Mouse (Mus musculus) stomach, embryonic 15.5 days (tissue): ENCODE measurements at regions not wholly inside any gene's neighbourhood (a gene's known extent, or its start where the extent isn't known, plus 50 kb on each side); places are given as distances from the start of the nearest gene placed in this dataset.

Source experiments
- ATAC-seq: fragments of 200-750 bp; cut with Nextera tagmentation; 2 replicates; pipeline ENCODE4 v1.8.0; 2017; ENCODE audit warnings: low read depth, moderate number of reproducible peaks, moderate TSS enrichment; ENCODE audit not compliant: insufficient read depth, low FRiP score
- H3K27ac ChIP-seq: fragments of 300-500 bp; sonication (generic); 2 replicates; pipeline ENCODE4 v1.5.1; 2015; ENCODE audit warnings: mild to moderate bottlenecking, inconsistent platforms
- H3K27me3 ChIP-seq: fragments of 300-500 bp; sonication (generic); replicated peaks from 2 replicates; pipeline ENCODE4 v1.6.1; 2015; ENCODE audit warnings: inconsistent platforms
- H3K36me3 ChIP-seq: fragments of 300-500 bp; sonication (generic); 2 replicates; pipeline ENCODE4 v1.6.1; 2015; ENCODE audit warnings: inconsistent platforms
- H3K4me1 ChIP-seq: fragments of 300-500 bp; sonication (generic); 2 replicates; pipeline ENCODE4 v1.6.1; 2015; ENCODE audit warnings: inconsistent platforms
- H3K4me2 ChIP-seq: fragments of 300-500 bp; sonication (generic); 2 replicates; pipeline ENCODE4 v1.6.1; 2015; ENCODE audit warnings: mild to moderate bottlenecking, inconsistent platforms
- H3K4me3 ChIP-seq: fragments of 300-500 bp; sonication (generic); replicated peaks from 2 replicates; pipeline ENCODE4 v1.5.1; 2015; ENCODE audit warnings: inconsistent platforms
- H3K9ac ChIP-seq: fragments of 300-500 bp; sonication (generic); 2 replicates; pipeline ENCODE4 v1.6.1; 2015; ENCODE audit warnings: inconsistent platforms
- H3K9me3 ChIP-seq: fragments of 300-500 bp; sonication (generic); 2 replicates; pipeline ENCODE4 v1.6.1; 2016; ENCODE audit warnings: inconsistent platforms
- WGBS: fragments of 180-500 bp; shearing (Covaris S2); methylation state at CpG from one replicate; pipeline ENCODE4 v1.1.7; 2015; 5-methylcytosine and 5-hydroxymethylcytosine counted together

DNA sequence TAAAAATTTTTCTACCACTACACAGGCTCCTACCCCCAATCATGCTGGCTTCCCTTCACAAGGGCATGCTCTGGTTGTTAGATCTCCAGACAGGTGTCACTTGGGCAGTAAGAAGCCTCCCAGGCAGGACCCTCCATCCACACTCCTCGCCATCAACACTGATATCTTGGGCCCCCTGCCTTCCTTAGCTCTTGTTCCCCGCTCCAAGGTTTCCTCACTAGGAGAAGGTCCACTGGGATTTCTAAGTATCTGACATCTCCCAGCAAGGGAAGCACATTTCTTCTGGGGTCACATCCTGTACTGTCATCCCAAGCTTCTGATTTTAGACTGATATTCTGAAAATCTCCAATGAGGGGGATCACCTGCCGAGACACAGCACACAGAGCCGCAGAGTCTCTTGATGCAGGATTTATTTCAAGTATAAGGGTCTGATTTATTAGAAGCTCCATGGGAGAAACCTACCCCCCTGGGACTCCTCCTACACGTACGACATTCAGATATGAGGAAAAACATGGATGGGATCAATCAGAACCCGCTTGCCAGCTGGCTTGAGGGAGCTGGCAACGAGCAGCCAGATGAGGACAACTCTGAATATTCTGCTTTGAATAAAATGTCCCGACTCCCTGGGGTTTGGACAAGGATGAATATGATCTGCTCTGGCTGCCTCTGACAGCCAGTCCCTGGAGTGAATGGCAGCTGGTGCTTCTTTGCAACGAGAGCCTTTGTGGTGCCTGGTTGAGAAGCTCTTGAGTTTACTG lies 322.8 kb downstream of the Vps13c start:
- Histone ChIP-seq H3K27me3 (no peaks in the 10 kb centered on the region), H3K4me2 (no peak overlapping the region), H3K36me3 (no peaks in the 10 kb centered on the region), H3K4me1 (no peaks in the 10 kb centered on the region), H3K9ac (no peak overlapping the region), H3K27ac (no peak overlapping the region), H3K4me3 (no peak overlapping the region), H3K9me3 (no peaks in the 10 kb centered on the region)
- WGBS, result 78% methylated on average over 10 of the region's 10 CpGs
- no peak for ATAC-seq

DNA sequence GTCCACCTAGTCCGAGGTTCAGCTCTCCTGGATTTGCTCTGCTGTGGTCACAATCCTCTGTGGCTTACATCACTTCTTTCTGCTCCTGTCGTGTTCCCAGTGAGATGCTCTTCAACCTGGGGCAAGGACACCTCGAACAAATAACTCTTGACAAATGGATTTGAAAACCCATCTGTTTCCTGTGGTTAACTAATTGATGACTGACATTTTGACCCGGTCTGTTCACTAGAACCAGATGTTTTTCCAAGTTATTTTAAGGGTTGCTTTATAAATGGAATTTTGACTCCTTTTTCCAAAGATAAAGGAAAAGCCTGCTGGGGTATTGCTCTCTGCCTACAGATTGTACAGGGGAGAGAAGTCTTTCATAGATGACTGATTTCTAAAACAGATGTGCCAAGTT lies 326.4 kb downstream of the Vps13c start:
- Histone ChIP-seq H3K9ac (no peak overlapping the region), H3K9me3 (no peaks in the 10 kb centered on the region), H3K4me2 (no peak overlapping the region), H3K36me3 (no peaks in the 10 kb centered on the region), H3K4me3 (no peak overlapping the region), H3K27ac (no peak overlapping the region), H3K27me3 (no peaks in the 10 kb centered on the region), H3K4me1 (no peaks in the 10 kb centered on the region)
- WGBS, result 30% methylated on average over 4 of the region's 4 CpGs
- ATAC-seq, result no peak

DNA sequence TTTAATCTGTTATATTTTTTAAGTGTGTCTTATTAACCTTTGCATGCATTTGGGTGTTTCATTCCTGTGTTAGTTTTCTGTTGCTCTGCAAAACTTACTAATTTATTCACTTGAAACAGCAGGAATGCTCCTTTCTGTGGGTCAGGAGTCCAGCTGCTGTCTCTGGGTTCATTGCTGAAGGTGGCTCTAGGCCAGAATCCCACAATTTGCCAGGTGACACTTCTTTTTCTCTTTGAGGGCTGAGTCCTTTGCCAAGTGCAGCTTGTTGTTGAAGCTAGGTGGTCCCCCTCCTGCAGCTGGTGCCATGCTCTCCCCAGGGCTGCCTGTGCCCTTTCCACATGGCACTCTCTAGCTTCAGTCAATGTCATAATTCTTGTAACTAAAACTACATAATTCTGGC lies 348.7 kb downstream of the Vps13c start:
- Histone ChIP-seq H3K4me3 (no peak overlapping the region), H3K27ac (no peak overlapping the region), H3K4me1 (no peaks in the 10 kb centered on the region), H3K9me3 (no peaks in the 10 kb centered on the region), H3K9ac (no peak overlapping the region), H3K4me2 (no peak overlapping the region), H3K27me3 (no peaks in the 10 kb centered on the region), H3K36me3 (no peaks in the 10 kb centered on the region)
- ATAC-seq, result no peak

DNA sequence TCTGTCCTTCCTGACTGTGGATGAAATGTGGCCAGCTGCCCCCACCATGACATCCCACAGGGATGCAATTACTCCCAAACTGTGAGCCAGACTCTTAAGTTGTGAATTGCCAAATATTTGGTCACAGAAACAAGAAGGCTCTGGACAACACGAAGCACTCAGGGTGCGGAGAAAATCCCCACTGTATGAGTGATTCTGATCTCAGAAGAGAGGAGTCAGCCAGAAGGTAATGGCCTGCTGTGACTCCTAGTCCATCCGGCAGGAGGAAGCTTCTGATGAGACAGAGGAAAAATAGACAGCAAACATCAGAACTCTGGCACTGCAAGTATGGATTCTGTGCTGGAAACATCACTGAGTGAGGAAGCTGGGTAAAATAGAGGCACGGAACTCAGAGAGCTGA lies 359.6 kb downstream of the Vps13c start:
- no peak for ATAC-seq
- H3K27me3 ChIP-seq, result no peaks in the 10 kb centered on the region

DNA sequence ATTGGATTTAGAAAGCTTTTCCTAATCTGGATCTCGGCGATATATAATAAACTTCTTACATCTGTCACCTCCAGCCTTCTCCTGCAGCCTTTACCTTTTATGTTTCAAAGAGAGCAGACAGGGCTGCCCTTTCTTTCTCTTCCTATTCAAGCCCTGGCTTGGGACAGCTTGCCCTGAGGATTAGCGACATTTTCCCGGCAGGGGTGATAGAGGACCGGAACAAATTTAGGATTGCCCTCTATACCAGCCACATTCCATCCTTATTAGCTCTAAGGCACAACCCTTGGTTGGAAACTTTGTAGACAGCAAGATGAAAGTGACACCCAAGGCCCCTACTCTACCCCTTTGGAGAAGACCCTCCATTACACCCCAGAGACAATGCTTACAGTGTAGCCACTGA lies 360.8 kb downstream of the Vps13c start:
- Histone ChIP-seq H3K27ac (no peak overlapping the region), H3K36me3 (no peaks in the 10 kb centered on the region), H3K27me3 (no peaks in the 10 kb centered on the region), H3K4me3 (no peak overlapping the region), H3K9me3 (no peaks in the 10 kb centered on the region), H3K4me2 (no peak overlapping the region), H3K9ac (no peak overlapping the region), H3K4me1 (no peaks in the 10 kb centered on the region)
- no peak for ATAC-seq
- WGBS, result 61% methylated on average over 5 of the region's 5 CpGs

More for the DNA sequence above, 359.6 kb downstream of the Vps13c start:
- Histone ChIP-seq H3K4me2 (no peak overlapping the region), H3K9me3 (no peaks in the 10 kb centered on the region), H3K9ac (no peak overlapping the region), H3K4me3 (no peak overlapping the region), H3K4me1 (no peaks in the 10 kb centered on the region), H3K36me3 (no peaks in the 10 kb centered on the region), H3K27ac (no peak overlapping the region)
- 81% methylated on average over 4 of the region's 4 CpGs for WGBS

DNA sequence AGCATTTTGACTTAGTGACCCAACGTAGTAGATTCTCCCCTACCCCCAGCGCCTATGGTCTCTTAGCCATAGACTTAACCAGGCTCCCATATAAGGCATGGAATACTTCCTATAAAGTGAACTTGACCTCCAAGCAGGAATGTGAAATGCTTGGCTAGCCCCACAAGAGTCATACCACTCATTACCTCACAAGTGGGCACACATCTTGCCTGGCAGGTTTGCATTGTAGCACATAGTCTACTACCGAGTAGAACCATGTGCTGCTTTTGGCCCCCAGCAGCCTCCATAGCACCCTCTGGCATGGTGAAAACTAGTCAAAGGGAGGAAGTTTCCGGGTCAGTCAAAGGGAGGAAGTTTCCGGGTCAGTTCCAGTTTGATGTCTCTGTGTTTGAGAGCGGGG lies 385.5 kb downstream of the Vps13c start:
- Histone ChIP-seq H3K27ac (no peak overlapping the region), H3K4me1 (no peaks in the 10 kb centered on the region), H3K9ac (no peak overlapping the region), H3K36me3 (no peaks in the 10 kb centered on the region), H3K9me3 (no peaks in the 10 kb centered on the region), H3K27me3 (no peaks in the 10 kb centered on the region), H3K4me3 (no peak overlapping the region), H3K4me2 (no peak overlapping the region)
- WGBS, result 83% methylated on average over 6 of the region's 6 CpGs
- ATAC-seq, result no peak

DNA sequence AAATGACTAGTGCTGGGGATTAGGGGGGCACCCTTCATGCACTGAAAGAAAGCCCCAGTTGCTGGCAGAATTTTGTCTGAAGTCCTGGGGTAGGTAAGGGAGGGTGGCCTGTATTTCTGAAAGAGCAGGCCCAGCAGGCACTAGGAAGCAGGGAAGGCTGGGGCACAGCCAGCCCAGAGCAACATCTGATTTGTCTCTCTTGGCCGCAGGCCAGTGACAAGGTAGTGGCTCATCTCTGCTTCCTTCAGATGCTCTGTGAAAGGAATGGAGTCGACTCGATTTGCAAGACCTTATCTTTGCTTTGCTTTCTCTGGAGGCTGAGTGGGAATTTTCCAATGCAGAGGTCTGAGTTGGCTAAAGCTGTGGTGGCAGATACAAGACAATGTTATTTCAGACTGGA lies 390.9 kb downstream of the Vps13c start:
- Histone ChIP-seq H3K9me3 (no peaks in the 10 kb centered on the region), H3K36me3 (no peaks in the 10 kb centered on the region), H3K4me2 (no peak overlapping the region), H3K4me3 (no peak overlapping the region), H3K9ac (no peak overlapping the region), H3K4me1 (no peaks in the 10 kb centered on the region), H3K27ac (no peak overlapping the region), H3K27me3 (no peaks in the 10 kb centered on the region)
- 77% methylated on average over 3 of the region's 3 CpGs for WGBS
- no peak for ATAC-seq

DNA sequence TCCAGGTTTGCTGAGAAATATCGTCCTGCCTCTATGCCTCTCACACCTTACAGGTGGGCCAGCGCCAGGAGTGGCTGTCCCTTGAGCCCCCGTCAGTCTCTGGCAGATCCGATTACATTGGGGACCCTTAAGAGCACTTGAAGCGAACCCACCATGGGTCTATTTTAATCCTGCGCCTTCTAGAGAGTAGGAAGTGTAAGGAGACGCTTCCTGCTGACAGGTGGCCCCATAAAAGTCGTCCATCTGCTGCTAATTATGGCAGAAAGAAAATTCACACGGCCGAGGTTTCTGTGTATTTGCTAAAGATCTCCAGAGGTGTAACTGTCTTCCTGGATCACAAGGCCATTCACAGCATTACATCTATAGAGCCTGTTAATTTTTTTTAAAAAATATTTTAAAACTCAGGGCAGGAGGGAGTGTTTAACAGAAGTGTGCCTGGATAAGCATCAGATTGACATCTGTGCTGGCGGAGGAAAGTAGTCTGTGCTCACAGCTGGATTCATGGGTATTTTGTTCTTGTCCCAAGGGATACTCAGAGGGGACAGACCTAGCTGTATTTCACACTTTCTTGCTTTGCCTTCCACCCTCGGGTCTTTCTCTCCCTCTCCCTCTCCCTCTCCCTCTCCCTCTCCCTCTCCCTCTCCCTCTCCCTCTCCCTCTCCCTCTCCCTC lies 394.9 kb downstream of the Vps13c start:
- WGBS, result 34% methylated on average over 12 of the region's 12 CpGs

DNA sequence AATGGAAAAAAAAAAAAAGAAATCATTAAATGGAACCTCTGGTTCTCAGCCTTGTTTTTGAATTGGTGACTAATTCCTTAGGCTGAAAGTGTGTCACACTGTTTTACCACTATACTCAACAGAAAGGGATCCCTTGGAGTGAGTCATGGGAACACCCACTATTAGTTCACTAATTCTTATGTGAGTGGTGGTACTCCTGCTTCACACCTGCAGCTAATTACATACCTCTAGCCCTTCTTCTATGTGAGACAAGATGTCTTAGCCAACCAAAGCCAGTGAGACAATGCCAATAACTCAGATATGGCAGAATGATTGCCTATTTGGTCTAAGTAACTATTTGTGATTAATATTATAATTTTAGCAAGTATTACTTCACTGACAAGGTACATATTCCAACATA lies 398.9 kb downstream of the Vps13c start:
- H3K27ac ChIP-seq, result no peak overlapping the region
- no peak overlapping the region for H3K9ac ChIP-seq
- H3K36me3 ChIP-seq, result no peaks in the 10 kb centered on the region
- no peaks in the 10 kb centered on the region for H3K27me3 ChIP-seq
- H3K4me3 ChIP-seq, result no peak overlapping the region
- H3K4me1 ChIP-seq, result no peaks in the 10 kb centered on the region
- no peaks in the 10 kb centered on the region for H3K9me3 ChIP-seq
- no peak overlapping the region for H3K4me2 ChIP-seq
- no peak for ATAC-seq

More for the DNA sequence above, 394.9 kb downstream of the Vps13c start:
- Histone ChIP-seq H3K9ac (no peak overlapping the region), H3K4me2 (no peak overlapping the region), H3K4me1 (no peaks in the 10 kb centered on the region), H3K36me3 (no peaks in the 10 kb centered on the region), H3K27ac (no peak overlapping the region), H3K4me3 (no peak overlapping the region), H3K27me3 (no peaks in the 10 kb centered on the region), H3K9me3 (no peaks in the 10 kb centered on the region)
- no peak for ATAC-seq

DNA sequence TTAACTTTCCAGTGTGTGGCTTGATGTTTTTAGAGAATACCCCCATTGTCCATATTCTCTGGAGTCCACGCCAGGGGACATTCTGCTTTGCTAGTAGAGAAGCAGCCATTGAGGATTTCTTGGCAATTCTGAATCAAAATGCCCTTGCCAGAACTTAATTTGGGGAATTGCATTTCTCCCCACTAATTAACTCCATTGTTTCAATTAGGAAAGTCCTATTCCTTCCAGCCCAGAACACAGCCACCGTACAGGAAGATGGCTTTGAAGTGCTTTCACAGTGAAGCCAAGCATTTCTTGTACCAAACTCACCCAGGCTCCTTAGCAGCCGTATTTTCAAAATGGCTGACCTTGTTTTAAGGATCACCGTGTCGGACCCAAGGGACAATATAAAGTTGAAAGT lies 399.4 kb downstream of the Vps13c start:
- H3K27ac ChIP-seq, result no peak overlapping the region
- no peak overlapping the region for H3K4me2 ChIP-seq
- no peaks in the 10 kb centered on the region for H3K27me3 ChIP-seq
- 91% methylated on average over 5 of the region's 5 CpGs for WGBS
- no peak overlapping the region for H3K9ac ChIP-seq
- ATAC-seq, result no peak
- H3K9me3 ChIP-seq, result no peaks in the 10 kb centered on the region
- no peaks in the 10 kb centered on the region for H3K4me1 ChIP-seq
- H3K36me3 ChIP-seq, result no peaks in the 10 kb centered on the region
- no peak overlapping the region for H3K4me3 ChIP-seq

DNA sequence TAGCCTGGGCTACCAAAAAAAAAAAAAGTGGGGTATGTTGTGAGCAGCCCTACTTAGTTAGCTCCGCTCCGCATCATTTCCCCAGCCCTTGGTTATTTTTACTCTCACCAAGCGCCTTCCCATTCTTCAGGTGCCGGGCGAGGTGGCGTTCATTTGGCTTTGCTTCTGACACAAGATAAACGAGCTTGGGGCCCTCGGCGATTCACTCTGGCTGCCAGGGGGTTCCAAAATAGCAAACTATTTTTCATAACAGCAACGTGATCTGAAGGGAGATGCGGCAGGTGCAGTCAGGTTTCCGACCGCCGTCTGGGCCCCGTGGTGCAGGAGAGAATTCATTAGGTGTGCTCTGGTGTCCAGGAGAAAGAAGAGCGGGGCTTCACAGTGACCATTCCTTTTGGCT lies 403.6 kb upstream of the Rora start:
- no peaks in the 10 kb centered on the region for H3K9me3 ChIP-seq
- ATAC-seq, result no peak
- 60% methylated on average over 16 of the region's 16 CpGs for WGBS
- no peaks in the 10 kb centered on the region for H3K27me3 ChIP-seq
- H3K9ac ChIP-seq, result no peak overlapping the region
- H3K27ac ChIP-seq, result no peak overlapping the region
- H3K4me1 ChIP-seq, result no peaks in the 10 kb centered on the region
- H3K4me3 ChIP-seq, result no peak overlapping the region
- no peaks in the 10 kb centered on the region for H3K36me3 ChIP-seq
- no peak overlapping the region for H3K4me2 ChIP-seq

DNA sequence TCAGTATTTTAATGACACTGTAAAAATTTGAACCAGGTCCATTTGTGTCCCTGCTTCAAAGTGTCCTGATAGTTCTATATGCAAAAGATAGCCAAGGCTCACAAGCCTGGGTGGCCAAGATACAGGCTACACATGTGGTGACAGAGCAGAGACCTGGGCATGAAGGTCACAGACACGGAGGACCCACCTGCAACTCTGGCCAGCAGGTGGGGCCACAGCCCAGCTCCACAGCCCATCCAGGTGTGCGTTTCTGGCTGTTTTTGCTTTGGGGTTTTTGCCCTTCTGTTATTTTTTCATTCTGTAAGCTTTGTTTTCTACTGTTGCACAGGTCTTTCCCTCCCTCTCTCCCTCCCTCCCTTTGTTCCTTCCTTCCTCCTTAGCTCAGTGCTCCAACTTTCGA lies 399.4 kb upstream of the Rora start:
- Histone ChIP-seq H3K4me1 (no peaks in the 10 kb centered on the region), H3K9ac (no peak overlapping the region), H3K4me3 (no peak overlapping the region), H3K27me3 (no peaks in the 10 kb centered on the region), H3K4me2 (no peak overlapping the region), H3K36me3 (no peaks in the 10 kb centered on the region), H3K27ac (no peak overlapping the region), H3K9me3 (no peaks in the 10 kb centered on the region)
- WGBS, result 42% methylated on average over 3 of the region's 3 CpGs
- ATAC-seq, result no peak

DNA sequence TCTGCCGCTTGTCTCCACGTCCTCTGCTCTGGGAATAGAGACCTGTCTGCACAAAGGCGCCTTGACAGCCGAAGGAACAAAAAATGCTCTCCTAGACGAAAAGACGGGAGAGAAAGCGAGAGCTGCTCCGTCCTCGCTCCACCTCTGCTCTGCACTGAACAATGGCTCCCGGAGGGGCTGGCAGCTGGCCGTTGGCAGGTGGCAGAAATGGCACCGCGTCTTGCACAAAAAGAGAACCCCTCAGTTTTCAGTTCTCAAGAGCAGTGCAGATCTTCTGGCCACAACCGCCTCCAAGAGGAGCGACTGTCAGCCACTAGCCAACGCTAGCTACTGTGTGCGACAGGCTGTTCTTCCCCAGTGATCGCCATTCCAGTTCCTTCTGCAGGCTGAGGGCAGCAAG lies 385.0 kb upstream of the Rora start:
- Histone ChIP-seq H3K4me1 (no peaks in the 10 kb centered on the region), H3K27me3 (no peaks in the 10 kb centered on the region), H3K27ac (no peak overlapping the region), H3K4me3 (no peak overlapping the region), H3K4me2 (no peak overlapping the region), H3K36me3 (no peaks in the 10 kb centered on the region), H3K9me3 (no peaks in the 10 kb centered on the region), H3K9ac (no peak overlapping the region)
- no peak for ATAC-seq
- 79% methylated on average over 18 of the region's 18 CpGs for WGBS
